Mouse (Mus musculus): ENCODE results near the gene Zfp583.

GRCm38 (mm10) chr7:6330458-6331232, 440 bp downstream of the Zfp583 start:
- TF ChIP-seq GATA1 (IDR thresholded peaks at IDR 0.05; ENCODE audit: low read length), result no peak
- TF ChIP-seq TAL1 (IDR thresholded peaks at IDR 0.05; ENCODE audit: low read length), result no peak
